Mouse (Mus musculus) embryonic fibroblast, embryonic 13.5 days (primary cell): ENCODE data around the gene Higd1b.

Experiments
- CTCF ChIP-seq: IDR thresholded peaks from 2 replicates; pipeline ENCODE4 v1.5.1; 2011; ENCODE audit warnings: mild to moderate bottlenecking, control low read depth, low read length, moderate library complexity, borderline replicate concordance; ENCODE audit not compliant: insufficient read depth
- POLR2A ChIP-seq: IDR thresholded peaks from 2 replicates; pipeline ENCODE4 v1.6.1; 2011; ENCODE audit warnings: low read depth, mild to moderate bottlenecking, control low read depth, low read length, moderate library complexity

DNA sequence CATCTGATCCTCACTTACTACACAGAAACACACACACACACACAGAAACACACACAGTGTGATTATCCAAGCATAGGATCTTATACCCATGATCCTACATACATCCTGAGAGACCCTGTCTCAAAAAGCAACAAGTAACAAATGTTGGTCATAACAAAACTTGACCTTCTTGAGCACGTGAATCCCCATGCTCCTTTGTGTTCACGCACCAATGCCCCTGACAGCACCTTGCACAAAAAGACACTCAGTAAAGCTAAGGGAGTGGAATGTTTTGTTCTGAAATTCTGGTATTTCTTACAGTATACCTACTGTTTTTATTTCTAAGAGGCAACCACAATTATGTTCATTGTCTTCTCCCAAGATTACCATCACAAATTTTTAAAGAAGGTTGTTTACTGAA, 43.9 kb downstream of the Higd1b start:
- TF ChIP-seq POLR2A (no peak), CTCF (no peak)
